Mouse (Mus musculus): Measurements from ENCODE around the gene Slc9b2. TPM values are rescaled to one million over a fixed set of nuclear protein-coding genes. Genes with fewer than 3 reads are reported as not detected.

Slc9b2 gene
- polyA plus RNA-seq, 1 experiment from 2014 or later, result 3.5 TPM

- WGBS, result 48% methylated on average over 2 of the region's 2 CpGs
- H3K27ac ChIP-seq, result no peak overlapping the region
- no peaks in the 10 kb centered on the region for H3K9me3 ChIP-seq
- H3K9ac ChIP-seq, result no peak overlapping the region
- no peak overlapping the region for H3K4me2 ChIP-seq (replicated peaks)
- H3K4me1 ChIP-seq, result no peaks in the 10 kb centered on the region
- no peak overlapping the region for H3K4me3 ChIP-seq
- no peaks in the 10 kb centered on the region for H3K27me3 ChIP-seq
- no peaks in the 10 kb centered on the region for H3K36me3 ChIP-seq
- 0 out of 2 replicates have a peak, but pooled peaks have one; percentile 22 for ATAC-seq (ENCODE audit: insufficient number of reproducible peaks, insufficient read depth, low FRiP score, low TSS enrichment)
Observed at GRCm38 (mm10) chr3:135314811-135315210, 7.3 kb downstream of the Slc9b2 start.

GRCm38 (mm10) chr3:135315720-135316425, 8.4 kb downstream of the Slc9b2 start:
- Histone ChIP-seq H3K4me3 (no peak overlapping the region), H3K27me3 (no peaks in the 10 kb centered on the region), H3K36me3 (no peaks in the 10 kb centered on the region), H3K4me2 (replicated peaks) (no peak overlapping the region), H3K9ac (no peak overlapping the region), H3K27ac (no peak overlapping the region), H3K4me1 (no peaks in the 10 kb centered on the region), H3K9me3 (no peaks in the 10 kb centered on the region)
- WGBS, result 86% methylated on average over 9 of the region's 9 CpGs
- no peak for ATAC-seq (ENCODE audit: insufficient number of reproducible peaks, insufficient read depth, low FRiP score, low TSS enrichment)

GRCm38 (mm10) chr3:135318331-135318730, 10.8 kb downstream of the Slc9b2 start:
- no peaks in the 10 kb centered on the region for H3K27me3 ChIP-seq
- ATAC-seq (ENCODE audit: insufficient number of reproducible peaks, insufficient read depth, low FRiP score, low TSS enrichment), result no peak
- no peak overlapping the region for H3K4me3 ChIP-seq
- H3K4me1 ChIP-seq, result no peaks in the 10 kb centered on the region
- H3K9ac ChIP-seq, result no peak overlapping the region
- WGBS, result 84% methylated on average over 11 of the region's 11 CpGs
- H3K27ac ChIP-seq, result no peak overlapping the region
- no peaks in the 10 kb centered on the region for H3K9me3 ChIP-seq
- H3K4me2 ChIP-seq (replicated peaks), result no peak overlapping the region
- H3K36me3 ChIP-seq, result no peaks in the 10 kb centered on the region

- no peak overlapping the region for H3K4me2 ChIP-seq (replicated peaks)
- no peak overlapping the region for H3K4me3 ChIP-seq
- 62% methylated on average over 6 of the region's 6 CpGs for WGBS
- H3K27me3 ChIP-seq, result no peaks in the 10 kb centered on the region
- no peaks in the 10 kb centered on the region for H3K36me3 ChIP-seq
- H3K4me1 ChIP-seq, result no peaks in the 10 kb centered on the region
- no peak overlapping the region for H3K9ac ChIP-seq
- no peak for ATAC-seq (ENCODE audit: insufficient number of reproducible peaks, insufficient read depth, low FRiP score, low TSS enrichment)
- H3K27ac ChIP-seq, result no peak overlapping the region
- H3K9me3 ChIP-seq, result no peaks in the 10 kb centered on the region
Observed at GRCm38 (mm10) chr3:135324354-135324753, 16.9 kb downstream of the Slc9b2 start.

- no peak overlapping the region for H3K4me2 ChIP-seq (replicated peaks)
- no peaks in the 10 kb centered on the region for H3K4me1 ChIP-seq
- H3K9ac ChIP-seq, result no peak overlapping the region
- ATAC-seq (ENCODE audit: insufficient number of reproducible peaks, insufficient read depth, low FRiP score, low TSS enrichment), result no peak
- 64% methylated on average over 6 of the region's 6 CpGs for WGBS
- no peaks in the 10 kb centered on the region for H3K9me3 ChIP-seq
- no peaks in the 10 kb centered on the region for H3K36me3 ChIP-seq
- H3K27me3 ChIP-seq, result no peaks in the 10 kb centered on the region
- H3K4me3 ChIP-seq, result no peak overlapping the region
- H3K27ac ChIP-seq, result no peak overlapping the region
Observed at GRCm38 (mm10) chr3:135327176-135327575, 19.7 kb downstream of the Slc9b2 start.

GRCm38 (mm10) chr3:135327601-135328000, 20.1 kb downstream of the Slc9b2 start:
- no peak overlapping the region for H3K4me2 ChIP-seq (replicated peaks)
- H3K9me3 ChIP-seq, result no peaks in the 10 kb centered on the region
- H3K27ac ChIP-seq, result no peak overlapping the region
- no peaks in the 10 kb centered on the region for H3K4me1 ChIP-seq
- H3K4me3 ChIP-seq, result no peak overlapping the region
- no peaks in the 10 kb centered on the region for H3K27me3 ChIP-seq
- no peak overlapping the region for H3K9ac ChIP-seq
- 57% methylated on average over 2 of the region's 2 CpGs for WGBS
- no peaks in the 10 kb centered on the region for H3K36me3 ChIP-seq
- no peak for ATAC-seq (ENCODE audit: insufficient number of reproducible peaks, insufficient read depth, low FRiP score, low TSS enrichment)

GRCm38 (mm10) chr3:135328560-135328959, 21.1 kb downstream of the Slc9b2 start:
- Histone ChIP-seq H3K4me3 (no peak overlapping the region), H3K9me3 (no peaks in the 10 kb centered on the region), H3K27ac (no peak overlapping the region), H3K27me3 (no peaks in the 10 kb centered on the region), H3K4me1 (no peaks in the 10 kb centered on the region), H3K9ac (no peak overlapping the region), H3K4me2 (replicated peaks) (no peak overlapping the region), H3K36me3 (no peaks in the 10 kb centered on the region)
- WGBS, result 49% methylated on average over 3 of the region's 3 CpGs
- no peak for ATAC-seq (ENCODE audit: insufficient number of reproducible peaks, insufficient read depth, low FRiP score, low TSS enrichment)

- H3K9ac ChIP-seq, result no peak overlapping the region
- H3K4me3 ChIP-seq, result no peak overlapping the region
- no peaks in the 10 kb centered on the region for H3K9me3 ChIP-seq
- no peaks in the 10 kb centered on the region for H3K36me3 ChIP-seq
- no peak overlapping the region for H3K27ac ChIP-seq
- no peak overlapping the region for H3K4me2 ChIP-seq (replicated peaks)
- ATAC-seq (ENCODE audit: insufficient number of reproducible peaks, insufficient read depth, low FRiP score, low TSS enrichment), result no peak
- H3K27me3 ChIP-seq, result no peaks in the 10 kb centered on the region
- no peaks in the 10 kb centered on the region for H3K4me1 ChIP-seq
Observed at GRCm38 (mm10) chr3:135332691-135333090, 25.2 kb downstream of the Slc9b2 start.

- Histone ChIP-seq H3K9me3 (no peaks in the 10 kb centered on the region), H3K27ac (no peak overlapping the region), H3K4me1 (no peaks in the 10 kb centered on the region), H3K4me2 (replicated peaks) (no peak overlapping the region), H3K36me3 (no peaks in the 10 kb centered on the region), H3K27me3 (no peaks in the 10 kb centered on the region), H3K9ac (no peak overlapping the region), H3K4me3 (no peak overlapping the region)
- no peak for ATAC-seq (ENCODE audit: insufficient number of reproducible peaks, insufficient read depth, low FRiP score, low TSS enrichment)
- 49% methylated on average over 4 of the region's 4 CpGs for WGBS
Observed at GRCm38 (mm10) chr3:135333763-135334162, 26.3 kb downstream of the Slc9b2 start.

- Histone ChIP-seq H3K27ac (no peak within 1 kb of the TSS), H3K36me3 (no peaks in the 10 kb centered on the region), H3K9ac (no peak within 1 kb of the TSS), H3K9me3 (no peaks in the 10 kb centered on the region), H3K4me3 (no peak within 1 kb of the TSS), H3K4me1 (no peaks in the 10 kb centered on the region), H3K4me2 (replicated peaks) (no peak within 1 kb of the TSS), H3K27me3 (no peaks in the 10 kb centered on the region)
- no peak for ATAC-seq (ENCODE audit: insufficient number of reproducible peaks, insufficient read depth, low FRiP score, low TSS enrichment)
- 76% methylated on average over 14 of the region's 14 CpGs for WGBS
Observed at GRCm38 (mm10) chr3:135347739-135348264, 40.3 kb downstream of the Slc9b2 start, which contains the start of gene Slc9b1. TSS of gene Slc9b1 (plus strand) at chr3:135348029.

GRCm38 (mm10) chr3:135349022-135349421, 41.5 kb downstream of the Slc9b2 start:
- H3K4me3 ChIP-seq, result no peak overlapping the region
- no peak overlapping the region for H3K9ac ChIP-seq
- H3K36me3 ChIP-seq, result no peaks in the 10 kb centered on the region
- no peak overlapping the region for H3K27ac ChIP-seq
- ATAC-seq (ENCODE audit: insufficient number of reproducible peaks, insufficient read depth, low FRiP score, low TSS enrichment), result no peak
- no peaks in the 10 kb centered on the region for H3K9me3 ChIP-seq
- no peaks in the 10 kb centered on the region for H3K4me1 ChIP-seq
- no peak overlapping the region for H3K4me2 ChIP-seq (replicated peaks)
- no peaks in the 10 kb centered on the region for H3K27me3 ChIP-seq

- H3K9me3 ChIP-seq, result no peaks in the 10 kb centered on the region
- no peak for ATAC-seq (ENCODE audit: insufficient number of reproducible peaks, insufficient read depth, low FRiP score, low TSS enrichment)
- H3K4me1 ChIP-seq, result no peaks in the 10 kb centered on the region
- H3K36me3 ChIP-seq, result no peaks in the 10 kb centered on the region
- H3K27ac ChIP-seq, result no peak overlapping the region
- H3K4me2 ChIP-seq (replicated peaks), result no peak overlapping the region
- 93% methylated on average over 3 of the region's 3 CpGs for WGBS
- H3K9ac ChIP-seq, result no peak overlapping the region
- H3K27me3 ChIP-seq, result no peaks in the 10 kb centered on the region
- no peak overlapping the region for H3K4me3 ChIP-seq
Observed at GRCm38 (mm10) chr3:135351857-135352256, 44.4 kb downstream of the Slc9b2 start.
